Mouse (Mus musculus) MEL (cell line): ENCODE measurements around the gene Ndufs8. TPM values are rescaled to one million over a fixed set of nuclear protein-coding genes. Genes with fewer than 3 reads are reported as not detected.

ENCODE experiments used
- DNase-seq: peaks from one replicate; pipeline ENCODE4 v3.0.0; 2011; ENCODE audit warnings: low read depth, low spot score
- H3K27ac ChIP-seq: 2 replicates; pipeline ENCODE4 v1.5.1; 2012; ENCODE audit warnings: low read depth, mild to moderate bottlenecking, control low read depth, low read length, moderate library complexity; ENCODE audit not compliant: control insufficient read depth
- H3K27me3 ChIP-seq, 2 experiments: fragments of 150-350 bp in 1 of 2; sonication (generic) in 1 of 2; 2 replicates each; pipeline ENCODE4 v1.6.1; 2012; ENCODE audit warnings: low read length in 2 of 2, mild to moderate bottlenecking in 2 of 2, improper control_type of control experiment in 1 of 2, moderate library complexity in 1 of 2; ENCODE audit not compliant: insufficient read depth in 2 of 2, control insufficient read depth in 1 of 2
- H3K36me3 ChIP-seq, 2 experiments: 2 replicates each; pipeline ENCODE4 v1.6.1; 2012 to 2014; ENCODE audit warnings: low read length in 2 of 2, improper control_type of control experiment in 1 of 2, inconsistent platforms in 1 of 2, mild to moderate bottlenecking in 1 of 2; ENCODE audit not compliant: insufficient read depth in 2 of 2, control insufficient read depth in 1 of 2
- H3K4me1 ChIP-seq, 2 experiments: fragments of 150-350 bp in 1 of 2; sonication (generic) in 1 of 2; 2 replicates each; pipeline ENCODE4 v1.6.1; 2012; ENCODE audit warnings: low read length in 2 of 2, improper control_type of control experiment in 1 of 2, mild to moderate bottlenecking in 1 of 2; ENCODE audit not compliant: insufficient read depth in 2 of 2, control insufficient read depth in 1 of 2
- H3K4me3 ChIP-seq, 2 experiments: fragments of 150-350 bp in 1 of 2; sonication (generic) in 1 of 2; 2 replicates each; pipeline ENCODE4 v1.5.1; 2012; ENCODE audit warnings: low read depth in 2 of 2, low read length in 2 of 2, mild to moderate bottlenecking in 2 of 2, moderate library complexity in 2 of 2, control low read depth in 1 of 2, improper control_type of control experiment in 1 of 2; ENCODE audit not compliant: control insufficient read depth in 1 of 2, insufficient read depth in 1 of 2
- H3K79me2 ChIP-seq: 2 replicates; pipeline ENCODE4 v1.6.1; 2012; ENCODE audit warnings: mild to moderate bottlenecking, low read length, moderate library complexity; ENCODE audit not compliant: control insufficient read depth, poor library complexity, insufficient read depth
- H3K9ac ChIP-seq: 2 replicates; pipeline ENCODE4 v1.6.1; 2012; ENCODE audit warnings: low read depth, mild to moderate bottlenecking, control low read depth, low read length, moderate library complexity; ENCODE audit not compliant: control insufficient read depth, poor library complexity, severe bottlenecking
- H3K9me3 ChIP-seq: fragments of 150-350 bp; sonication (generic); replicated peaks from 2 replicates; pipeline ENCODE4 v1.6.1; 2012; ENCODE audit warnings: mild to moderate bottlenecking, low read length, improper control_type of control experiment, moderate library complexity; ENCODE audit not compliant: insufficient read depth
- GATA1 ChIP-seq: IDR thresholded peaks from 2 replicates; pipeline ENCODE4 v1.6.1; 2011; ENCODE audit warnings: low read depth, low read length, improper control_type of control experiment
- HCFC1 ChIP-seq: IDR thresholded peaks from 2 replicates; pipeline ENCODE4 v1.6.1; 2012; ENCODE audit warnings: low read depth, mild to moderate bottlenecking, inconsistent platforms, low read length, improper control_type of control experiment, moderate library complexity
- JUND ChIP-seq: IDR thresholded peaks from 2 replicates; pipeline ENCODE4 v1.6.1; 2011; ENCODE audit warnings: low read depth, mild to moderate bottlenecking, improper control_type of control experiment, low read length
- MAFK ChIP-seq: IDR thresholded peaks from 2 replicates; pipeline ENCODE4 v1.6.1; 2011; ENCODE audit warnings: low read depth, mild to moderate bottlenecking, low read length, improper control_type of control experiment, borderline replicate concordance
- MAZ ChIP-seq: IDR thresholded peaks from 2 replicates; pipeline ENCODE4 v1.6.1; 2012; ENCODE audit warnings: low read depth, mild to moderate bottlenecking, inconsistent platforms, low read length, improper control_type of control experiment
- NELFE ChIP-seq: IDR thresholded peaks from 2 replicates; pipeline ENCODE4 v1.6.1; 2011; ENCODE audit warnings: low read depth, low read length, improper control_type of control experiment
- NRF1 ChIP-seq: IDR thresholded peaks from 2 replicates; pipeline ENCODE4 v1.6.1; 2014; ENCODE audit warnings: low read depth, mild to moderate bottlenecking, inconsistent platforms, low read length, improper control_type of control experiment, moderate library complexity; ENCODE audit not compliant: poor library complexity, insufficient read depth, severe bottlenecking
- TAL1 ChIP-seq: IDR thresholded peaks from 2 replicates; pipeline ENCODE4 v1.6.1; 2012; ENCODE audit warnings: mild to moderate bottlenecking, inconsistent platforms, low read length, moderate library complexity, mixed read lengths
- USF2 ChIP-seq, 2 experiments: IDR thresholded peaks; 2 replicates each; pipeline ENCODE4 v1.6.1; 2011 to 2012; ENCODE audit warnings: improper control_type of control experiment in 2 of 2, low read length in 2 of 2, borderline replicate concordance in 1 of 2, inconsistent platforms in 1 of 2, low read depth in 1 of 2, mild to moderate bottlenecking in 1 of 2; ENCODE audit not compliant: insufficient read depth in 1 of 2
- ZC3H11A ChIP-seq: IDR thresholded peaks from 2 replicates; pipeline ENCODE4 v1.6.1; 2012; ENCODE audit warnings: low read depth, mild to moderate bottlenecking, inconsistent platforms, low read length, improper control_type of control experiment
- ZNF384 ChIP-seq: IDR thresholded peaks from 2 replicates; pipeline ENCODE4 v1.6.1; 2012; ENCODE audit warnings: low read depth, mild to moderate bottlenecking, inconsistent platforms, low read length, improper control_type of control experiment
- polyA plus RNA-seq, 2 experiments: library from polyadenylated mRNA; stranded (reverse) in 1 of 2; unstranded in 1 of 2; fragments of >175 nt in 1 of 2; fragments of >200 nt in 1 of 2; gene quantifications; 2 replicates each; pipeline versions ENCODE4 v1.2.1 to v1.2.4; 2012; ENCODE audit warnings: low replicate concordance in 2 of 2, low read depth in 1 of 2; ENCODE audit not compliant: insufficient read length in 2 of 2, insufficient read depth in 1 of 2, missing spikeins in 1 of 2
- total RNA-seq: library from RNA; depleted of rRNA; stranded (reverse); fragments of 300-350 nt; gene quantifications from 2 replicates; pipeline ENCODE4 v1.2.3, GENCODE M21; 2012

Ndufs8 gene
- total and polyA plus RNA-seq, 3 experiments, result 205 to 243 TPM; not detected in 1

GRCm38 (mm10) chr19:3950331-3950730 is 37.8 kb upstream of the Ndufs8 start:
- no peak overlapping the region for H3K9ac ChIP-seq
- H3K4me1 ChIP-seq, result peaks cover 6 to 7% of the 10 kb centered on the region in 2 experiments; a peak in 3 of 4 replicates
- H3K9me3 ChIP-seq, result no peaks in the 10 kb centered on the region
- 0 out of 4 replicates have a peak, but pooled peaks cover 0 to 4% of the 10 kb centered on the region in 2 experiments for H3K36me3 ChIP-seq
- no peak for DNase-seq
- no peaks in the 10 kb centered on the region for H3K79me2 ChIP-seq
- H3K27me3 ChIP-seq, result no peaks in the 10 kb centered on the region
- TF ChIP-seq ZC3H11A (no peak), USF2 (IDR thresholded peaks at IDR 0.05; ENCODE audit: borderline replicate concordance in 1 of 2, insufficient read depth in 1 of 2, low read depth in 1 of 2, low read length in 2 of 2) (no peak)
- H3K27ac ChIP-seq, result no peak overlapping the region
- H3K4me3 ChIP-seq, result no peak overlapping the region

DNA sequence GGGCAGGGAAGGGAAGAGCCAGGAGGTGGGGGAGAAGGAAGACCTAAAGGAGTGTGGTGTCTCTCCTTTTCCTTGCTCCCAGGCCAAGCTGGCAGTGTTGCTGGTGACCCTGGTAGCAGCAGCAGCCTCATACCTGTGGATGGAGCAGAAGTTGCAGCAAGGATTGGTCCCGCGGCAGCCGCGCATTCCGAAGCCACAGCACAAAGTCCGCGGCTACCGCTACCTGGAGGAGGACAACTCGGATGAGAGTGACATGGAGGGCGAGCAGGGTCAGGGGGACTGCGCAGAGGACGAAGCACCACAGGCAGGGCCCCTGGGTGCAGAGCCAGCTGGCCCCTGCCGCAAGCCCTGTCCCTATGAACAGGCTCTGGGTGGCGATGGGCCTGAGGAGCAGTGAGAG is 36.0 kb upstream of the Ndufs8 start:
- Histone ChIP-seq H3K79me2 (no peaks in the 10 kb centered on the region), H3K4me3 (no peak overlapping the region), H3K9ac (no peak overlapping the region), H3K27ac (no peak overlapping the region), H3K4me1 (peaks cover 6 to 7% of the 10 kb centered on the region in 2 experiments; a peak in 3 of 4 replicates), H3K36me3 (peaks cover 0 to 6% of the 10 kb centered on the region in 2 experiments; a peak in 2 of 4 replicates), H3K9me3 (no peaks in the 10 kb centered on the region), H3K27me3 (no peaks in the 10 kb centered on the region)
- DNase-seq, result no peak
- TF ChIP-seq GATA1 (no peak), ZNF384 (no peak), USF2 (IDR thresholded peaks at IDR 0.05; ENCODE audit: borderline replicate concordance in 1 of 2, insufficient read depth in 1 of 2, low read depth in 1 of 2, low read length in 2 of 2) (no peak), TAL1 (no peak), HCFC1 (no peak), JUND (no peak), MAZ (no peak), NRF1 (no peak), NELFE (no peak)

GRCm38 (mm10) chr19:3947813-3948212 is 35.2 kb upstream of the Ndufs8 start:
- Histone ChIP-seq H3K79me2 (no peaks in the 10 kb centered on the region), H3K4me1 (peaks cover 6 to 7% of the 10 kb centered on the region in 2 experiments; a peak in 3 of 4 replicates), H3K27ac (no peak overlapping the region), H3K36me3 (peaks cover 0 to 6% of the 10 kb centered on the region in 2 experiments; a peak in 2 of 4 replicates), H3K9ac (no peak overlapping the region), H3K27me3 (no peaks in the 10 kb centered on the region), H3K4me3 (no peak overlapping the region), H3K9me3 (no peaks in the 10 kb centered on the region)
- no peak for DNase-seq
- TF ChIP-seq ZNF384, result no peak
- TF ChIP-seq MAFK, result no peak
- no peak for TF ChIP-seq HCFC1
